Mouse (Mus musculus) stomach, embryonic 14.5 days (tissue): ENCODE data around the gene C1qtnf5. TPM values are rescaled to one million over a fixed set of nuclear protein-coding genes. Genes with fewer than 3 reads are reported as not detected.
"Not testable (repeated sequence)": the region's sequence is repeated elsewhere in the genome, so short reads cannot be mapped to it uniquely, and the experiment has no call there.

Source experiments
- ATAC-seq: fragments of 200-750 bp; cut with Nextera tagmentation; 2 replicates; pipeline ENCODE4 v1.8.0; 2017; ENCODE audit warnings: low read depth, moderate TSS enrichment; ENCODE audit not compliant: insufficient number of reproducible peaks, insufficient read depth, low FRiP score
- H3K27ac ChIP-seq: fragments of 300-500 bp; sonication (generic); 2 replicates; pipeline ENCODE4 v1.5.1; 2014; ENCODE audit warnings: mild to moderate bottlenecking, low read length, moderate library complexity, mixed read lengths
- H3K27me3 ChIP-seq: fragments of 300-500 bp; sonication (generic); 2 replicates; pipeline ENCODE4 v1.6.1; 2014; ENCODE audit warnings: low read length, control low read depth, mixed read lengths; ENCODE audit not compliant: control insufficient read depth, insufficient read depth
- H3K36me3 ChIP-seq: fragments of 300-500 bp; sonication (generic); 2 replicates; pipeline ENCODE4 v1.6.1; 2014; ENCODE audit warnings: mild to moderate bottlenecking, control low read depth, low read length, moderate library complexity, mixed read lengths; ENCODE audit not compliant: control insufficient read depth, insufficient read depth
- H3K4me1 ChIP-seq: fragments of 300-500 bp; sonication (generic); 2 replicates; pipeline ENCODE4 v1.6.1; 2014; ENCODE audit warnings: low read length, control low read depth, mixed read lengths; ENCODE audit not compliant: control insufficient read depth, insufficient read depth
- H3K4me2 ChIP-seq: fragments of 300-500 bp; sonication (generic); replicated peaks from 2 replicates; pipeline ENCODE4 v1.6.1; 2014; ENCODE audit warnings: low read depth, low read length, control low read depth
- H3K4me3 ChIP-seq: fragments of 300-500 bp; sonication (generic); 2 replicates; pipeline ENCODE4 v1.5.1; 2014; ENCODE audit warnings: low read depth, low read length, control low read depth
- H3K9ac ChIP-seq: fragments of 300-500 bp; sonication (generic); replicated peaks from 2 replicates; pipeline ENCODE4 v1.6.1; 2014; ENCODE audit warnings: low read depth, mild to moderate bottlenecking, control low read depth, low read length, moderate library complexity, mixed read lengths
- H3K9me3 ChIP-seq: fragments of 300-500 bp; sonication (generic); 2 replicates; pipeline ENCODE4 v1.6.1; 2016; ENCODE audit warnings: low read depth, low read length, control low read depth; ENCODE audit not compliant: control insufficient read depth
- WGBS: fragments of 180-500 bp; shearing (Covaris S2); extraction: QIAGEN DNeasy Blood & Tissue Kit; methylation state at CpG from one replicate; pipeline ENCODE4 v1.1.7; 2014; 5-methylcytosine and 5-hydroxymethylcytosine counted together
- polyA plus RNA-seq: library from polyadenylated mRNA; unstranded; fragments of >200 nt; fragmentation: Nextera tagmentation; extraction: Ambion mirVana; gene quantifications from 2 replicates; pipeline ENCODE4 v1.2.1, GENCODE M21; 2014

Gene C1qtnf5
- polyA plus RNA-seq, 1 experiment from 2014 or later = 2.8 TPM

- H3K9ac ChIP-seq = no peak overlapping the region
- peaks cover 10% of the 10 kb centered on the region for H3K36me3 ChIP-seq
- H3K27me3 ChIP-seq = no peaks in the 10 kb centered on the region
- no peaks in the 10 kb centered on the region for H3K9me3 ChIP-seq
- peaks cover 44% of the 10 kb centered on the region for H3K4me1 ChIP-seq
- H3K4me3 ChIP-seq = no peak overlapping the region
- WGBS = 91% methylated on average over 7 of the region's 7 CpGs
- no peak for ATAC-seq
- no peak overlapping the region; the same call in 1 of the 2 replicates for H3K27ac ChIP-seq
- H3K4me2 ChIP-seq = no peak overlapping the region
Measured at GRCm38 (mm10) chr9:44106182-44106581, 863 bp upstream of the C1qtnf5 start.

GRCm38 (mm10) chr9:44106596-44106995, 449 bp upstream of the C1qtnf5 start:
- Histone ChIP-seq H3K4me1 (peaks cover 44% of the 10 kb centered on the region), H3K9ac (no peak overlapping the region)

DNA sequence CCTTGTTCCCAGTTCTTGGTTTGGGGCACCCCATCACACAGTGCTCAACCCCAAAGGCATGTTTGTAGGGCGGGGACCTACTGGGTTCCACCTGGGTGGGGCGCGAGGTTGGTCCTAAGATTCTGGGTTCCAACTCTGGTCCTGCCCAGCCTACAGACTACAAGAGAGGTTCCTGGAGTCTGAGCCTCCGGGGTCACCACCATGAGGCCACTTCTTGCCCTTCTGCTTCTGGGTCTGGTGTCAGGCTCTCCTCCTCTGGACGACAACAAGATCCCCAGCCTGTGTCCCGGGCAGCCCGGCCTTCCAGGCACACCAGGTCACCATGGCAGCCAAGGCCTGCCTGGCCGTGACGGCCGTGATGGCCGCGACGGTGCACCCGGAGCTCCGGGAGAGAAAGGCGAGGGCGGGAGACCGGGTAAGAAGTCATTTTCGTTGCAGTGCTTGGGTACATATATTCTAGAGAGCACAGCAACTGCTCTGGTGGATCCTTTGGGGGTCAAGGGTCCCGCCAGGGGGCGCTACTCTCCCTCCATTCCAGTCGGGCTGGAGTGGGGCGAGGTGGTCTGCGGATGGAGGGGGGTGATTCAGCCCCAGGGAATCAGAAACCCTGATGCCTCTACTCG, 623 bp downstream of the C1qtnf5 start:
- WGBS = 46% methylated on average over 25 of the region's 25 CpGs
- Histone ChIP-seq H3K4me3 (no peak overlapping the region; the same call in 1 of the 2 replicates), H3K27me3 (no peaks in the 10 kb centered on the region), H3K9me3 (no peaks in the 10 kb centered on the region), H3K4me2 (peak overlapping the region; percentile 30; the same call in 1 of the 2 replicates), H3K4me1 (peaks cover 44% of the 10 kb centered on the region), H3K27ac (peak overlapping the region; percentile 59; the same call in 1 of the 2 replicates), H3K9ac (no peak overlapping the region), H3K36me3 (peaks cover 10% of the 10 kb centered on the region)
- ATAC-seq = no peak

More at GRCm38 (mm10) chr9:44106596-44106995, 449 bp upstream of the C1qtnf5 start:
- H3K36me3 ChIP-seq = peaks cover 10% of the 10 kb centered on the region
- H3K4me2 ChIP-seq = no peak overlapping the region
- no peaks in the 10 kb centered on the region for H3K9me3 ChIP-seq
- H3K4me3 ChIP-seq = no peak overlapping the region
- no peaks in the 10 kb centered on the region for H3K27me3 ChIP-seq
- H3K27ac ChIP-seq = peak overlapping the region; percentile 59; the same call in 1 of the 2 replicates
- 76% methylated on average over 4 of the region's 4 CpGs for WGBS
- no peak for ATAC-seq

GRCm38 (mm10) chr9:44108269-44109055, 1.4 kb downstream of the C1qtnf5 start:
- no peak overlapping the region; the same call in 1 of the 2 replicates for H3K4me3 ChIP-seq
- 82% methylated on average over 31 of the region's 31 CpGs for WGBS
- peaks cover 10% of the 10 kb centered on the region for H3K36me3 ChIP-seq
- no peaks in the 10 kb centered on the region for H3K9me3 ChIP-seq
- peaks cover 44% of the 10 kb centered on the region for H3K4me1 ChIP-seq
- ATAC-seq = no peak
- no peak overlapping the region for H3K9ac ChIP-seq
- H3K27ac ChIP-seq = no peak overlapping the region; the same call in 1 of the 2 replicates
- H3K27me3 ChIP-seq = no peaks in the 10 kb centered on the region
- H3K4me2 ChIP-seq = peak overlapping the region; percentile 30; the same call in 1 of the 2 replicates

GRCm38 (mm10) chr9:44109360-44110095, 2.5 kb downstream of the C1qtnf5 start:
- Histone ChIP-seq H3K9ac (no peak overlapping the region), H3K4me2 (peak overlapping the region; percentile 30), H3K27me3 (no peaks in the 10 kb centered on the region), H3K9me3 (no peaks in the 10 kb centered on the region), H3K36me3 (peaks cover 10% of the 10 kb centered on the region), H3K27ac (0 out of 2 replicates have a peak overlapping the region, but pooled peaks have one; percentile 7), H3K4me3 (peak overlapping the region; percentile 5; the same call in 1 of the 2 replicates), H3K4me1 (peaks cover 44% of the 10 kb centered on the region)
- no peak for ATAC-seq
- WGBS = 17% methylated on average over 9 of the region's 9 CpGs

GRCm38 (mm10) chr9:44111909-44112308, 4.9 kb downstream of the C1qtnf5 start:
- H3K27me3 ChIP-seq, ATAC-seq, H3K9ac ChIP-seq, H3K9me3 ChIP-seq, H3K4me3 ChIP-seq, H3K36me3 ChIP-seq, H3K27ac ChIP-seq: not testable (repeated sequence)
- 63% methylated on average over 10 of the region's 12 CpGs for WGBS
- Histone ChIP-seq H3K4me1 (peaks cover 36% of the 10 kb centered on the region), H3K4me2 (peak overlapping the region; percentile 46)

DNA sequence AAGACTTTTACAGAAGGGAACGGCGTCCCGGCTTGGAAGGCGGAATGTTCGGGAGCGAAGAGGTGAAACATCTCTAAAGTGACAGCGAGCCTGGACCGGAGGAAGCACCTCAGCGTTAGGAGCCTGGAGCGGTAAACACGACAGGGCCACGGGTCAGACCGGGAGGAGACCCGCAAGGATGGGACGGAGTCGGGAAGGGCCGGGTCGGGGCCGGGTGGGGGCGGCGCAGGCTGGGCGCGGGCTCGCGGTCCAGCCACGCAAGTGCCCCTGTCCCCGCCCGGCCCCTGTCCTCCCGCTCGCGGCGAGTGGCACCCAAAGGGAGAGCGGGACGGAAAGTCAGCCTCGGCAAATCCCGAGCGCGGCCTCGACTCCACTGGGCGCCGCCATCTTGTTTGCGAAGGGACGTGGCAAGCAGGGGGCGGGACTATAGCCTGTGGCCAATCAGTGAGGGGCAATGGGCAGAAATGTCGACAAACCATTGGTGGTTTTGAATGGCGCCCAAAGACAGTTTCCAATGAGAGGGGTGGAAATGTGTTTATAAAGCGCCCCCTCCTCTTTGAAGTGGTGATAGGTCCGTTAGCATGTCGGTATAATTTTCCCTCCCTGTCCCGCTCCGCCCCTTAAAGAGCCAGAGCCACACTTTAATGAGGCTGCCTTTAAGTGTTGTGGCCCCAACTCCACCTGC, 6.2 kb downstream of the C1qtnf5 start, which contains the start of the genes Gm49380 and Rnf26:
Gene Gm49380, minus strand, starts transcription at position 396 of the 685 bp plus-strand sequence.
Gene Rnf26, minus strand, starts transcription at position 413 of the 685 bp plus-strand sequence.
- no peaks in the 10 kb centered on the region for H3K9me3 ChIP-seq
- peak; percentile 93 for ATAC-seq
- peak within 1 kb of the TSS; percentile 78 for H3K4me3 ChIP-seq
- peaks cover 23% of the 10 kb centered on the region for H3K4me1 ChIP-seq
- peak within 1 kb of the TSS; percentile 75; the same call in 1 of the 2 replicates for H3K27ac ChIP-seq
- peak within 1 kb of the TSS; percentile 46 for H3K4me2 ChIP-seq
- no peaks in the 10 kb centered on the region for H3K27me3 ChIP-seq
- WGBS = 1% methylated on average over 51 of the region's 51 CpGs
- H3K36me3 ChIP-seq = no peaks in the 10 kb centered on the region
- peak within 1 kb of the TSS; percentile 79 for H3K9ac ChIP-seq
